Mouse (Mus musculus): ENCODE data around the gene Kazn. TPM values are rescaled to one million over a fixed set of nuclear protein-coding genes. Genes with fewer than 3 reads are reported as not detected.

Gene Kazn
- total RNA-seq, 2 experiments from 2014 or later, result 1.8 to 2.6 TPM

DNA sequence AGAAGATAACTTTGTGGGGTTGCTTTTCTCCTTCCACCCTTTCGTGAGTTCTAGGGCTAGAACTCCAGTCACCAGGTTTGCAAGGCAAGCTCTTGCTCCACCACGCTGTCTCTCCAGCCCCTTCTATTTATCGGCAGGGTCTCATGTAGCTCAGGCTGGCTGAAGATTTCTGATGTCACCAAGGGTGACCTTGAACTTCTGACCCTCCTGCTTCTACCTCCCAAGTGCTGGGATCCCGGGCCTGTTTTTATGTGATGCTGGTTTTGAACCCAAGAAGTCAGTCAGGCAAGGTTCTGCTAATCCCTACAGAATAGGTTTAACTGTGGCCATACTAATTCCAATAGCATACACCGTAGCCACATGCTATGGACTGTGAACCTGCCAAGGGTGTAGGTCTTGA is 5.4 kb upstream of the Kazn start:
- DNase-seq, result no peak
- intact Hi-C loops (cut with DNase I), result loop anchor here (5.0 kb wide), 1 partner anchor 1247 kb away; no protein-coding TSS in a partner anchor

DNA sequence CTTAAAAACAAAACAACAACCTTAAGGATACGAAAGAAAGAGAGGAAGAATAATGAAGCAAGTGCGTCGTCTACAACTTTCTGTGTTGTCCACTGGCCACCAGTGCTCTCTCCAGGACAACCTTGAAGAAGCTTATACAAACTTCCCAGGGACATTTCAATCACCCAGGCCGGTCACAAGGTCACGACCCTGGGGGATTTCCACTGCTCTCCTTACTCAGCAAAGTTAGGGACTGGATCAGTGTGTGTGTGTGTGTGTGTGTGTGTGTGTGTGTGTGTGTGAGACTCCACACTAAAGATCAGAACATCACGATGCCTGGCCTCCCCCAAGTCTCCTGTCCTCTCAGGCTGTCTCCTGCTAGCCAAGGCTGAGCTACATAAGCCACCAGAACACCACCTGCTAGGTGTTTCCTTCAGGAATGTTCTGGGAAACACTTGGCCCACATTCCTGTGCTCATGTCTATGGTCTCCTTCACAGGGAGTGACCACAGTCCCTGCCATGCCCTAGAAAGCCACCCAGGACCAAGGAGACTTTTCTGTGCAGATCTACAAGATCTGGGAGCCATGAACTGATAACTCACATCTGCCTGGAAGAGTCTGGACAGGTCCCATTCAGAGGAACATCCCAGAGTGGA is 3.7 kb upstream of the Kazn start:
- intact Hi-C loops (cut with DNase I), result no loop called here
- no peak for DNase-seq

DNA sequence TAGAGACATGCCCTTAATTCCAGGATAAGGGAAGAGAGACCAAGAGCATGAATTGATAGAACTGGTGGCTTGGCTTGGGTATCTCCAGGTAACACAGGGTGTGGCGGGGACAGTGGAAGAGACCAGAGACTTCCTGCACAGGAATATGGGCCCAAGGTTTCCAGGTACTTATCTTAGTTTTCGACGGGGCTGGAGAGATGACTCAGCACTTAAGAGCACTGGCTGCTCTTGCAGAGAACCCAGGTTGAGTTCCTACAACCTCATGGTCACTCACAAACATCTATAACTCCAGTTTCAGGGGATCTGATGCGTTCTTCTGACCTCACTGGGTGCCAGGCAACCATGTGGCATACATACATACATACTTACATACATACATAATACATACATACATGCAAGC is 3.0 kb upstream of the Kazn start:
- no peak for DNase-seq
- intact Hi-C loops (cut with DNase I), result no loop called here

DNA sequence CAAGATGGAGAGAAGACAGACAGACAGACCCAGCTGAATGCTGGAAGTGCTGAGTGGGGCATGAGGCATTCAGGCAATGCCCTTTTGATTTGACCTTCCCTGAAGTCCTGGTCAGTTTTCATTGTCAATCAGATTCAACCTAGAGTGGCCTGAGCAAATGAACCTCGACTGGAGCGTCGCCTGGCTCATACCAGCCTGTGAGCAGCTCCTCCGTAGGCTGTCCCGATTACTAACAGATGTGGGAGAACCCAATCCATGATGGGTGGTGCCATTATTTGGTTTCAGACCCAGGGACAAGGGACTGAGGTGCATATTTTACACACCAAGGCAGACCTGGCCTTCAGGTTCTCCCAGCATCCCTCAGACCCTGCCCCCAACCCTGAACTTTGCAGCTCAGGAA is 1.7 kb upstream of the Kazn start:
- no peak for DNase-seq
- intact Hi-C loops (cut with DNase I), result no loop called here

DNA sequence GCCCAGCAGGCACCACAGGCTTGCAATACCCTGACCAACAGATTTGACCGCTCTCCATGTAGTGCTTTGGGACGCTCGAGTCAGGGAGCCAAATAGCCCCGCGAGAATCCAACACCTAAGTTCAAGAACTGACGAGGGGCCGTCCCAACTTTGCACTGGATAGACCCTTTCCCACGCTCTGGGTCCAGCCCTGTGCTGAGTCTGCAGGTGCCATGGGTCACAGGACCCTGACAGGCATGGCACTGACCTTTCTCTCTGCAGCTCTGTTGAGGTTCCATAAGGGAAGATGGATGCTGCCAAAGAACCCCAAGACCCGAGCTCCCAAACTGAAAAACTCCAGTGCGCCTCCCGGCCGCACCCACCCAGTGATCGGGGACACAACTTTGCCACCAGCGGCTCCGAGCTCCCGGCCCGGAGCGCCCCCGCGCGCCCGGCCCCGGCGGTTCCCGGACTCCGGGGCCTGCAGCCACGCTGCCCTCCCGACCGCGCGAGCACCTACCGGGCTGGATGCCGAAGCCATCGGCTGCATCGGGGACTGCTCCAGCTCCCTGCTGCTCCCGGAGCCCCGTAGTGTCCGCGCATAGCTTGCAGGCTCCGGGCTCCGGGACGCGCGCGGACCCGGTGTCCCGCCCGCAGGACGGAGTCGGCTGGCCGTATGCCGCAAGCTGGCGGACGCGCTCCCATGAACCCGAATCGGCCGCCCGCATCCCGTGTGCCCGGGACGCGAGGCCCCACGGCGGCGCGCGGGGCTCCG is 538 bp downstream of the Kazn start:
- intact Hi-C loops (cut with DNase I), result no loop called here
- peak; percentile 38 to 61 for DNase-seq

DNA sequence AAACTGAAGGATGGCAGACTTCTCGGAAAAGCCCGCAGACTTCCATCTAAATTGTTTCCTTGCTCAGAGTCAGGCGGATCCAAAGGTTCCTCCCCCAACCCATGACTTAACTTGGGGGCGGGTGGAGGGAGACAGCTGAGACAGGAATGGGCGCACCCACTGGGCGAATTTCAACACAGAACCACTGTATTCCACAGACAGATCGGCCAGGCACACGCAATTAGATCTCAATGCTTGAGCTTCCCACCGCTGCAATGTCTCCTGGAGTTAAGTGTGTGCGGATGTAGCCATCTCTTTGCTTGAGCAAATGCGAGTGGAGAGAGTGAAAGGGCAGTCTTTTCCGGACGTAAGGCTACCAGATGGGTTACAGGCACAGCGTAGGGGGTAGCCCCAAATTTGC is 1.2 kb downstream of the Kazn start:
- intact Hi-C loops (cut with DNase I), result no loop called here
- DNase-seq, result peak in 1 of 2 experiments; percentile 27

DNA sequence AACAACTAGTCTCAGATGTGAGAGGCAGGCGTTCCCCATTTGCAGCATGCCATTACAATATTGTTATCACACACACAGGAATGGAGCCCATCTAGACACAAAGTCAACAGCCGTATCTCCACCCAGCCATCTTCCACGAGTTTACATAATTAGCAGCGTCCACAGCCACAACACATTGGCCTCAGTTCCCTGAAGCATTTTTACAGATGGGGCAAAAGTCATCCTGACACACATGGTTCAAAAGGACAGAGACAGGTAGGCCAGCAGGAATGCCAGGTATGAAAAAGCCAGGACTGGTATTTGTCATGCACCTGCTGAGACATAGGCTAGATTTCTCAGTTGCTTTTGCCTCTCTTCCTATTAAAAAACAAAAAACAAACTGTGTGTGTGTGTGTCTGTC is 2.5 kb downstream of the Kazn start:
- no peak for DNase-seq

DNA sequence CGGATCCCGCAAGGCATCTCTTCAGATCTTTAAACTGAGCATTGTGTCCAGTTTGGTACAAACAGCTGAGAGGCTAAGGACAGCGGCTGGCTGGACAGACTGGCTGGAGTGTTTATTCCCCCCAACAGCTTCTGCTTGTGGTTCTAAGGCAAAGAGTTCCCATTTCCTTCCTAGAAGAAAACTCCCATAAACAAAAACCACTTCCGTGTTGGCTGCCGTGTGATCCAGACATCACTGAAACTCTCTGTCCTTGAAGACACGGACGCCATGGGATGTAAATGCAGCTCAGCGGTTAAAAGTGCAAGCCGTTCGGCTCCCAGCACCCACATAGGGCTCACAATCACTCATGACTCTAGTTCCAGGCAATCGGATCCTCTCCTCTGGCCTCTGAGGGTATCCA is 3.8 kb downstream of the Kazn start:
- no peak for DNase-seq
- intact Hi-C loops (cut with DNase I), result no loop called here

More for the DNA sequence above, 2.5 kb downstream of the Kazn start:
- intact Hi-C loops (cut with DNase I), result no loop called here

DNA sequence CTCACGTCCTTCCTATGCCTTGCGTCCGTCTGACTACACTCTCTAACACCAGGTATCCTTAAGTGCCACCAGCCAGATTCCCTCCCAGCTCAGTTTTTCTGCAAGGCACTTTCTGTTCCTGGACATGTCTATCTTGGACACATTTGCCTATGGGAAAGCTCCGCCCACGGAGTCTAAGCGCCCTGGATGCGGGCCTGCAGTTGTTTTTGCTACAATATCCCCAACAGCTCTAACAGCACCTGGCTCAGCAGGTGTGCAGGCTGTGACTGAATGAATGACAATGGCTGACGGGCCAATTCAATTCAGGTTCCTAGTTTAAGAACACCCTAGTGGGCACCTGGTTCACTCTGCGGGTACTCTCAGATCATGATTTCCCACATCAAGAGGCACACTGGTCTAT is 4.4 kb downstream of the Kazn start:
- DNase-seq, result no peak
- intact Hi-C loops (cut with DNase I), result no loop called here

DNA sequence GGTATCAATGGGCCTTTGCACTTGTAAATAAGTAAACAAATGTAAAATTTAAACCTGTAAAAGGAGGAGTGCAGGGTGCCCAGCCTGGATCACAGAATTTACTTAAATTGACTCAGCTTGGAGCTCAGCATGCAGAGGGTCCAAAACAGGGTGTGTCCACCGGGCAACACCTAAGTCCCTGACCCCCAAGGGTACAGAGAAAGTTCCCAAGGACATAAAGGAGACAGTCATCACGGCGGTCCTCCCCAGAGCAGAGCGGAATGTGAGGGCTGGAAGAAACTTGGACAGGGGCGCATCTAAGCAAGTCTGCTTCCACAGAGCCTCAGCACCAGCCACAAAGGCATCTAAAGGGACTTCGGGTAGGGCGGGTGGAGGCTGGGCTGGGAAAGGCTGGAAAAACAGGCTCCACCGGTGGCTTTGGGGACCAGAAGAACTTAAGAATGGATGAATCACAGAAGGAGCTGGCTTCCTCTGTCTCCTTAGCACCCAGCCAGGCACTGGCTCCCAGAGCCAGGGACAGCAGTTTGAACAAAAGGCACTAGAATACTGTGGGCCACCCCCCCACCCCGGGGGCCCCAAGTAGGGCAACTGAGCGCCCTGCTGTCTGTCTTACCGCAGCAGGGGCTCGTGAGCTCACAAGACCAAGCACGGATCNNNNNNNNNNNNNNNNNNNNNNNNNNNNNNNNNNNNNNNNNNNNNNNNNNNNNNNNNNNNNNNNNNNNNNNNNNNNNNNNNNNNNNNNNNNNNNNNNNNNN is 10.2 kb downstream of the Kazn start:
- intact Hi-C loops (cut with DNase I), result no loop called here

DNA sequence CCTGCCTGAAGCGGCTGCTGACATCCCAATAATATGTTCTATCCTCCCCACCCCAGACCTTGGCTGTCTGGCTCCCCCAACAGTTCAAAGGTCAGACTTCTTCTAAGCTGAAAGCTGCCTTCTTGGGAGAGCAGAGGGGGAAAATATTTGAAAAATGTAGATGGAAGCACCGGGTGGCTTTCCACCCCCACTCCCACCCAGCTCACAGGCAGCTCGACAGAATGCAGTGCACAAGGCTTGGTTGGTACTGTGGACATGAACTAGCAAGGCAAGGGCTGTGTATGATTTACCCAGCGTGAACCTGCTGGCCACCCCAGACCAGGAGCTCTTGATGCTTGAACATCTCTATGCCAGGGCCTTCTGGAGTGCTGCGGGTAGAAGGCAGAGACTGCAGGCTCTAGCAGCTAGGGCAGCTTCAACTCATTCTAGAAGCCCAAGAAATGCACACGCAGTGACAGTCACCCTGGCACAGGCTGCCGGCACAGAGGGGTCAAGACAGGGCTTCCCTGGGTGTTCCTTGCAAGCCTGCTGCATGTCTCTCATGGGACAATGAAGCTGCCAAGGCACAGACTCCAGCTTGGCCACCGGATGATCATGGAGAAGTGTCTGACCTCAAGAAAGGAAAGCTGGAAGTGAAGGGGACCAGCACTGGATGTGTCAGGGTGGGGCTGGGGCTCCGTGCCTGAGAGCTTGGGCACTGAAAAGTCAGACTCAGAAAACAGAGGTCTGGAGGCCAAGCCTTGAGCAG is 15.1 kb downstream of the Kazn start:
- intact Hi-C loops (cut with DNase I), result no loop called here
- no peak for DNase-seq

More for the DNA sequence above, 10.2 kb downstream of the Kazn start:
- no peak for DNase-seq

DNA sequence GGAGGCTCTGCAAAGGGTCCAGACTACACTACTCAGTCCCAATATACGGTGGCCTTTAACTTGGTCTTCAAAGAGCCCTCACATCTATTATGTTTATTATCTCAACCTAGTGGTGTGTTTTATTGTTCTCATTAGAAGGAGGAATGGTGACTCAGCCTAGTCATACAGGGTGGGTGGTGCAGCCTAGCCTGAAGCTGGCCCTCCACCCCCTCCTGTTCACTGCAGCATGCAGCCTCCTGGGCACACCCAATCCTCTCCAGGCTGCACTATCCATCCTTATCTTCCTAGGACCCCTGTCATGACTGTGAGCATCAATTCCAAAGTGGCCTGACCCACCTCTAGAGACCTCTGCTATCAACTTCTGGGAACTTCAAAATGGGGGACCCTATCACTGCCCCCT is 16.8 kb downstream of the Kazn start:
- intact Hi-C loops (cut with DNase I), result no loop called here
- no peak for DNase-seq

DNA sequence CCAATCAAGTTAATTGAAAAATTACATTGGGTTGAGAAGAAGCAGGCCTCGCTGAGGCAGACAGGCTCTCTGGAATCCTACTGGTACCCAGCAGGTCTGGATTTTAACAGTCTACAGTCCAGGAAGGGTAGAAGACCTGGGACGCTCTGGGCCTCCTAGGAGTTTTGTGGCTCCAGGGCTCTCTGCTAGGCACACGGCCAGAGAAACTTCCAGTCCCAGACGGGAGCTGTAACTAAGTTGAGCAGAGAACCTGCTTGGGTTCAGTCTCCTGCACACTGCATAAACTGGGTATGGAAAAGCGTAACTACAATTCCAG is 17.5 kb downstream of the Kazn start:
- intact Hi-C loops (cut with DNase I), result no loop called here

DNA sequence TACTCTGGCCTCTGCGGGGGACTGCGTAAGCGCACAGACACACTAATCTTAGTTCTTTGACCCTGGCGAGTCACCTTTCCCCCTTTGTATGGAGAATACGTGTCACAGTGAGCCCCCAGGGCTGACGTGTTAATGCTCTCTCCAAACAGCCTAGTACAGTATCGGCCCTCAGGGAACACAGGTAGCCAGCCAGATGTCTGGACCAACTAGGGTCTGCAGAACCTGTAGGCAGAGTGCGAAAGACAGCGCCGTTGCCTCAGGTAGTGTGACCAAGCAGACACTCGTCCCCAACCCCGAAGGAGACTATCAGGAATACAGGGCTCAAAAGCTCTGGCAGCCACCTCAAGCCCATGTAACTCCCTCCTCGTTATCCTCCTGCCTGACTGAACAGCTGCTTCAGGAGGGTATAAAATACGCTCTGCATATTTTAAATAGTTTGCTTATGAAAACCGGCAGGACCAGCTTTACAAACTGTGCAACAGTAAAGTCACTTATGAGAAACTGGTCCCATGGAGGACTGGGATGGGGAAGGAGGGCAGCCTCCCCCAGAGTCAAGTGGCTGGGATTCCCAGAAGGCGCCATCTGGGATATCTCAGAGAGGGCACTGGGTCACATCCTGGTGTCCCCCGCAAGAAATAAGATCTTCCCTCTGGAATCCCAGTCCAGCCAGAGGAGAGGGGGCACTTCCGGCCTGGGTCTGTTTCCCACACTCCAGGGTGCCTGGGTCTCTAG is 18.0 kb downstream of the Kazn start:
- intact Hi-C loops (cut with DNase I), result no loop called here
- no peak for DNase-seq

More for the DNA sequence above, 17.5 kb downstream of the Kazn start:
- no peak for DNase-seq

DNA sequence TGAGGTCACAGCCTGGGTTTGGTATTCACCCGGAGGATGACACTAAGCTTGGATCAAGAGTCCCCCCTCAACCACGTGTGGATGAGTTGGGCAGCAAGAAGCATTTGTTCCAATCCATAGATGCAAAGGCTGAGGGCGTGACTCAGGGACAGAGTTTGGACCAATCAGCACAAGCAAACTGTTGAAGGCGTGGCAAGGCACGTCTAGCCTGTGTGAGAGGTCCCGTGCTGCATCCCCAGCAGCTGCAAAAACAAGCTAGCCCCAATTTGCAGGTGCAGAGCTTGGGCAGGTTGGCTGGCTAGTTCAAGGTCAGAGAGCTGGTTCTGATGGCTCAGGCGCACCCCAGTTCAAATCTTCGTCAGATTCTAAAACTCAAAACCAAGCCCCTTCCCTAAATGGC is 20.2 kb downstream of the Kazn start:
- intact Hi-C loops (cut with DNase I), result no loop called here
- no peak for DNase-seq

DNA sequence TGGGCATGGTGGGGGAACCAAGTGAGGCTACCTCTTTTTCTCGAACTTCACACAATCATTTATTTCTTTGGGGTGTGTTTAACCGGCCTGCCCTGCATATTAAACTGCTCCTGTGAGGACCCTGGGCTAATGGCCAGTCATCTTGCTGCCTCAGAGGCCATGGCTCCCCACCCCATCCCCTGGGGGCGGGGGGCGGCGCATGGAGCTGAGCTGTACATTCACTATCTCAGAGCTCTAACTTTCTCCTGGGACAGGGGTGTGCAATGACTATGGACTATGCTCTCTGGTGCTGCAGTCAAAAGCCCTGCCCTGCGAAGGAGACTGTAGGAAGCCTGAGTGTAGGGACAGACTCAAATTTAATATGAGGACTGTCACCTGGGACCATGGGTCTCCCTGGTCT is 22.2 kb downstream of the Kazn start:
- intact Hi-C loops (cut with DNase I), result no loop called here
- no peak for DNase-seq

DNA sequence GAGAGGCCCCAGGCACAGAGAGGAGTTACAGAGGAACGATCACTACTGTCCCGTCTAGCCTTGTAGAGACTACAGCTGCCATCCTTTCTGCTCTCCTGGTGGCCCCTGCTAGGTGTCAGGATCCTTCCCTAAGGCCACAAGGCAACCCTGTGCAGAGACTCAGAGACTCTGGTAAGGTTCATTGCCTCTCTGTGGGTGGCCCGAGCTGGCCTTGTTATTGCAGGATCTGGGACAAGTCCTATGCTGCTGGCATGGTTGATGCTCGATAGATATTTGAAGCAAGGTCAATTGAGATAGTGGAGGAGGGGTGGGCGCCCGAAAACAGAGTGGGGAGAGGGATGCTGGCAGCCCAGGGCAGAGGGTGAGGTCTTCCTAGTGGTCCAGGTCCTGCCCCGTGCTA is 23.4 kb downstream of the Kazn start:
- DNase-seq, result no peak
- intact Hi-C loops (cut with DNase I), result no loop called here

DNA sequence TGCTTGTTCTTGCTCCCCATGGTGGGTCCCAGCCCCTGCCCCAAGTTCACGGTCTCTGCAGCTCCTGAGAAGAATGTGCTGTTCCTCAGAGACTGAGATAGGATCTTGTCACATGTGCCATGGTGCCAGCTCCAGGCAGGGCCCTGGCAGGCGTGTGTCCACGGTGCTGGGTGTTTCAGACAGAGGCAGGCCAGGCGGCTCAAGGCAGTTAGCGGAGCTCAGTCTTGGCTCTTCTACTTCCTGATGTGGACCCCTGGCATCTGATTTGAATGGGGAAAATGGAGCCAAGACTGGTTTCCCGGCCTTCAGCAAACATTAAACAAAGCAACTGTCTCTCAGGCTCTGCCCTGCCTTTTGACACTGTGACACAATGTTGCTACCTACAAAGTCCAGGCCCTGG is 24.7 kb downstream of the Kazn start:
- DNase-seq, result no peak

DNA sequence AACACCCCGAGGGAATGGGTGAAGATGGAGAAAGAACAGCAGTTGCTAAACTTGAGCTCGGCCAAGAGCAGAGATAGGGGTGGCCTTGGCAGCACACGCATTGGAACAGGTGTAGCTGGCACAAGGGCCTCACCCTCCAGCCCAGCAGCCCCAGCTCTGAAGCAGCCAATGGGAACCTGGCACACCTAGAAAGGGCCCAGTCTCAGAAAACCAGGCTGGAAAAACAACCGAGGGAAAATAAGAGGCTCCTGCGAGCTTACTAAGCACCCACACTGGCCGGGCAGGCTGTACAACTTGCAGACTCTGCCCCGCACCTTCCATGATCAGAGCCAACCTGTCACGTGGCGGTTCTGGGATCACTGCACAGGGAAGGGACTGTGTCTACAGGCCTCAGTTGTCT is 26.8 kb downstream of the Kazn start:
- intact Hi-C loops (cut with DNase I), result no loop called here
- DNase-seq, result no peak

More for the DNA sequence above, 24.7 kb downstream of the Kazn start:
- intact Hi-C loops (cut with DNase I), result no loop called here

DNA sequence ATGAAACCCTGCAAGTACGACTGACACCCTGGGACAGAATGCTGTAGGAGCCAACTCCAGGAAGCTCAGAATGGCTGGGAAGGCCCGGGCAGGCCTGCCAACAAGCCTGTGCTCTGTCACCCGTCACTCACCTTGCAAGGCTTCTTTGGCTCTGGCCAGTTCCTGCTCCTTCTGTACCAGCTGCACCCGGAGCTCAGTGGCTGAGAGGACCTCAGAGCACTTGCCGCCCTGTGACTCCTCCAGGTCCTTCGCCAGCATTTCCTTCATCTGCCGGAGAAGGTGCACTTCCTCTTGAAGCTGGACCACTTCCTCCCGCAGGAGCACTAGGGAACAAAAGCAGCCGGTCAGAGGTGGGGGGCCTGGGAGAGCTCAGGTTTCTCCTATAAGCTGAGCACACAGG is 29.3 kb downstream of the Kazn start:
- DNase-seq, result no peak
- intact Hi-C loops (cut with DNase I), result no loop called here
